Mouse (Mus musculus) E14TG2a.4 (cell line): Measurements from ENCODE around the gene Foxr1.

ENCODE experiments used
- CTCF ChIP-seq: conservative IDR thresholded peaks from 2 replicates; pipeline ENCODE4 v1.5.1; 2014; ENCODE audit warnings: low read length
- NANOG ChIP-seq: IDR thresholded peaks from 2 replicates; pipeline ENCODE4 v1.6.1; 2014; ENCODE audit warnings: borderline replicate concordance, low read length, mixed read lengths
- POU5F1 ChIP-seq: IDR thresholded peaks from 2 replicates; pipeline ENCODE4 v1.6.1; 2014; ENCODE audit warnings: low read length, borderline replicate concordance

DNA sequence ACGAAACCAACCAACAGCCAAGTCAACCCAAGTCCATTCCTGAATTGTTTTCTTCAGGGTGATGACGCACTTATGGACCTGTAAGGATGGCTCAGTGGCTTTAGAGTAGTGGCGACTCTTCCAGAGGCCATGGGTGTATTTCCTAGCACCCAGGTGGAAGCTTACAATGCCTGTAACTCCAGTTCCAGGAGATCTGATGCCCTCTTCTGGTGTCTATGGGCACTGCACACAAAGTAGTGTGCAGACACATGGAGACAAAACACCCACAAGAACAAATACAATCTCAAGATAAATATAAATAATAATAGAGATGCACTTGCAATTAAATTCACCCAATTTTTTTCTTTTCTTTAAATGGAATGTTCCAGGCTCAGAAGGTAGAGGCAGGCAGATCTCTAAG is 35.0 kb upstream of the Foxr1 start:
- peak; percentile 52 for TF ChIP-seq CTCF
- TF ChIP-seq NANOG: no peak
- no peak for TF ChIP-seq POU5F1
